Mouse (Mus musculus): Measurements from ENCODE around the gene Pitpnm1.

DNA sequence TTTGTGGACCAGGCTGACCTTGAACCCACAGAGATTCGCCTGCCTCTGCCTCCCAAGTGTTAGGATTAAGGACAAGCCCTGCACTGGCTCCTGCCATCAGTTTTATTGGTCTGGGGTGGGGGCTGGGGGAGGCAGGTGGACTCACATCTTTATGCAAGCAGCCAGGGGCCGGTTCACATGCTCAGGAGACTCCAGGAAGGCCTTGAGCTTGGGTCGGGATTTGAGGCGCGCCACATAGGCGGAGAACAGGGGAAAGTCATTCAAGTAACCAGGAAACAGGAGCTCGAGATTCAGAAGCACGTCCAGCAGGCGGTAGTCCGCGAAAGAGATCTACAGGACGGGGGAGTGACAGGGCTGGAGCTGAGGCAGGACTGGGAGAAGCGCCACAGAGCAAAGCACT is 42.4 kb upstream of the Pitpnm1 start:
- TF ChIP-seq POLR2A (IDR thresholded peaks at IDR 0.05; ENCODE audit: low read depth, low read length) (no peak), CTCF (IDR thresholded peaks at IDR 0.05; ENCODE audit: extremely low read depth, insufficient read depth, insufficient read length, insufficient replicate concordance) (no peak)
